Mouse (Mus musculus) thymus, postnatal 4 days (tissue): ENCODE data around the gene Sdr9c7.

ENCODE experiments used
- DNase-seq: peaks from one replicate; pipeline ENCODE4 v3.0.0; 2021

Gene Sdr9c7

GRCm38 (mm10) chr10:127898218-127898617 lies at the start of gene Sdr9c7:
TSS of gene Sdr9c7 (plus strand) at chr10:127898518.
- DNase-seq, result no peak

GRCm38 (mm10) chr10:127849628-127850027 lies 48.7 kb upstream of the Sdr9c7 start, which contains the start of gene Rdh19:
TSS of gene Rdh19 (plus strand) at chr10:127849928.
- no peak for DNase-seq

DNA sequence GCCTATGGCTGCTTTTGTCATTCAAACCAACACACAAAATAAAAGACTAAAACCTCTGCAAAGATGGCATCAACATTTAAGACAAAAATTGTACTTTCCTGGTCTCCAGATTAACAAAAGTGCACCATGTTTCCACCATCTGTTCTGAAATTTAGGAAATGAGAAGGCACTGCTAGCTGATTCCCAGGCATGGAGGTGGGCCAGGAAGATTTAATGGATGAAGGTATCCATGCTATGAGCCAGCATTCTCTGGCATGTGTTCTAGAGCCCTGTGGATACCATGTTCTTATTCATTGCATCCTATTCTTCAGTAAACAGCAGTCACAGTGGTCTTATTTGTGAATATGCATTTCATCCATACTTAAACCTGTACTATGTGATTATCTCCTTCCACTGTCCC lies 41.9 kb upstream of the Sdr9c7 start:
- DNase-seq, result no peak

DNA sequence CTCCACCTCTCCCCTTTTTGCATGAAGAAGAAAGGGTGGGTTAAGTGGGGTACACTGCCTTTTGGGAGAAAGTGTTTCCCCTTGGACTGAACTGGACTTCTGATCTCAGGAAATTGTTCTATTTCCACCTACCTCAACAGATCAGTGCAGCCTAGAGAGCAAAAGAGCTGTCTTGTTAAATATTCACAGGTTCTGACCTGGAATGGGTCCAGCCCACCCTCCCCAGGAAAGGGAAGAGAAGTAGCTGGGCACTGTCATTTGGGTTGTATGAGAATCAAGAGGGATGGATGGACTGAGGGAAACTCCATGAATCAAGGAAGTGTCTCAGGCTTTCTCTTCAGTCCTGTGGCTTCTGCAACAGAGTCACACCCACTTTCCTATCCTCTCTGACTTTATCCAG lies 33.4 kb upstream of the Sdr9c7 start:
- DNase-seq, result no peak

- DNase-seq, result no peak
These were observed 32.1 kb upstream of the Sdr9c7 start, which contains the start of gene Rdh16f2 for GRCm38 (mm10) chr10:127866232-127866631. TSS of gene Rdh16f2 (plus strand) at chr10:127866474.

DNA sequence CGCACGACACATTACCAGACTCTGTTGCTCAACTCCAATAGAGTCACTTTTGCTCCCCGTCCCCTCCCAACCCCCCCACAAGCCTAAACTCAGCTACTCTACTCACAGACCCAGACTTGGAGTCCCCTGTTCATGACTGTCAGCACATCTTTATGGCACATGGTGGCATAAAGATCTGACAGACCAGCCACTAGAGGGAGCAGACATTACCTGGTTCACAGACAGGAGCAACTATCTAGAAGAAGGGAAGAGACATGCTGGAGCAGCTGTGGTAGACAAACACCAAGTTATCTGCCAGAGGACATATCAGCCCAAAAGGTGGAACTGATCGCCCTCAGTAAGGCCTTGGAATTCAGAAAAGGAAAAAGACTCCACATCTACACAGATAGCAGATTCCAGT lies 25.8 kb upstream of the Sdr9c7 start:
- peak; percentile 16 for DNase-seq

- DNase-seq, result peak; percentile 12
These were observed 20.6 kb upstream of the Sdr9c7 start for GRCm38 (mm10) chr10:127877681-127878080.

DNA sequence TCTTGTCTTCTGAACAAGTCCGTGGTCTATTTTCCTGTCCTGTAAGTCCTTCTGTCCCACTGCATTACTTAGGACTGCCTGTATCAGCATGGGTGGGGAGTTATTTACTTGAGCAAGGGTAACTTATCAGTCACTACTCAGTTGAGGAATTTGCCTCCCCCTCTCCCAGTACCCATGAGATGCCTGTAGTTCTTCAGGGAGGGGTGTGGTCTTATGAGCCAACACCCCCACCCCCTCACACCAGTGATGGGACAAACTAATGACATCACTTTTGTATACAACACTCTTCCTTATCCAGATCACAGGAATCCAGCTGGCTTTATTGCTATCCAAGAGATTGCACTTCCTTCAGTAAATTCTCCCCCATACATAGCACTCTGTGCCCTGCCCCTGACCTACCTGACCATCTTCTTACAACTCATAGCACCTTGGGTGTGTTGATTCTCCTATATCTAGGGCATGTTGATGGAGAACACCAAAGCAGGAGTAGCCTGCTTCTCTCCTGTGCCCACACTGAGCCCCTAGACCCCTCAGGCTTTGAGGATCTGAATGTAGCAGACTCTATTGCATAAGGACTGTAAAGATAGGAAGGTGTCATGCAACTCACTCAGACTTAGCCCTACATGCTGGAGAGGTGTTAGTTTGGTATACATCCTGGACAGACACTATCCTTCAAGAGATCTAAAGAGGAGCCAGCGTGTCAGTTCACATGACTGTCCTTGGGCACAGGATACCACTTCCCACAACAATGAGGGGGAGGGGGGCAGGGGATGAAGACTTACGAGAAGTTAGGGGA lies 19.9 kb upstream of the Sdr9c7 start:
- no peak for DNase-seq

DNA sequence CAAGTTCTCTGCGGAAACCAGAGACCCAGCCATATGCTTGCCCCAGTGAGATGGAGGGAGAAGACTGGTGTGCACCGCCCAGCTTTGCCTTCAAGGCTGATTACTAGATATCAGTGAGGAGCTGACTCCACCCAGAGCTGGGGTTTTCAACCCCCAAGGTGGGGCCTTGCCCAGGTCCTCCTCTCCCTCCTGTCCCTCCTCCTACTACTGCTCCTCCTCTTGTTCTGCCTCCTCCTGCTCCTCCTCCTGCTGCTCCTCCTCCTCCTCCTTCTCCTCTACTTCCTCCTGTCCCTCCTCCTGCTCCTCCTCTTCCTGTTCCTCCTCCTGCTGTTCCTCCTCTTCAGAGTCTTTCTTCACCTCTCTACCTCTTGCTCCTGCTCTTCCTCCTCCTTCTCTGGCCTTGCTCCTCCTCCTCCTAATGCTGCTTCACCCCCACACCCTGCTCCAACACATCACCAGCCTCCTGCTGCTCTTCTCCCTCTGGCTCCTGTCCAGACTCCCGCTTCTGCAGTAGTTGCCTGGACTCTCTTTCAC lies 19.1 kb upstream of the Sdr9c7 start:
- no peak for DNase-seq

DNA sequence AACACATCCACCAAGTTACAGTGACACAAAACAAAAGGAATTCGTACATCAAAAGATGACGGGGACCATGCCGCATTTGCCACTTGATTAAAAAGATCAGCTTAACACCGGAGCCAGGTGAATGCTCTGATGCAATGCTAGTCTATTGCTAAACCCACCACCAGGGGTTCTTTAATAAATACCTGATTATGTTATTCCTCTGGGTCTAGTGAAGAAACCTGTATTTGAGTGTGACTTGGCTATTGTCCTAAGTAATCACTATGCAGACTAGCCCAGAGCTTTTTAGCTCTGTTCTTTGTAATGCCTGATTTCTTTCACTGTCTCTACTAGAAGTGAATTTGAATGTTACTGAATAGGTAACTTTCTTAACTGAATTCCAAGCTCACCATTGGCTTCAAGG lies 17.3 kb upstream of the Sdr9c7 start:
- no peak for DNase-seq

DNA sequence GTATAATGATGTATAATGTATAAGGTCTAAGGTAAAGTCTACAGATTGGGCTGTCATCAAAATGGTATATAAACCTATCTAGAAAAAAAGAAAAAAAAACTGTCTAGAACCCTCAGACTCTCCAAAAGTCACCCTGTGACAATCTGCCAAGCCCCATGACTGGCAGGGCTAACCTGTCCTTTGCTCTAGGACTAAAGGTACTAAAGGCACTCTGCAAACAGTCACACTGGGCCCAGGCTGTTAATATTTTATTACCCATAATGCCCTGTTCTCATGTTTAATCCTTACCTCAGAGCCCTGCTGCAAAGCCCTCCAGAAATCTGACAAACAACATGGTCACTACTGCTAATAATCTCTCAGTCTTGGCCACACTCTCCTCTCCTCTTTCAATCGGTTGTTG lies 11.8 kb upstream of the Sdr9c7 start:
- no peak for DNase-seq

DNA sequence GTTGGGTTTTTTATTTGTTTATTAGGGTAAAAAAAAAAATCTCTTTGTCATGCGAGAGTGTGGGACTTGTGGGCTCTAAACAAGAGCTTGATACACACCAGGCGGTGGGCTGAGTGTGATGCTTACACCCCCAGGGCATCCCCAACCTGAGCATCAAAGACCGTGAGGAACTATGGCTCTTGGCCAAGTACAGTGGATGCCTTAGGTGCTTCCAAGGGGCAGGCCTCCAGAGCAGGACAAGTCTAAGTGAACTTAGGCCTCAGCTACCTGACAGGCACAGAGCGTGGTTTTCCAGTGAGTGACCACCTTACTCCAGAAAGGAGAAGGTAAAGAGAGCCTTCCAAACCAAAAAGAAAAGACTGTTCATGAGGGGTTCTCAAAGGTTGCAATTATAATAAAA lies 11.3 kb upstream of the Sdr9c7 start:
- no peak for DNase-seq

- DNase-seq, result no peak
These were observed 9.7 kb upstream of the Sdr9c7 start, which contains the start of gene Rdh7 for GRCm38 (mm10) chr10:127888605-127889004. TSS of gene Rdh7 (minus strand) at chr10:127888817.

DNA sequence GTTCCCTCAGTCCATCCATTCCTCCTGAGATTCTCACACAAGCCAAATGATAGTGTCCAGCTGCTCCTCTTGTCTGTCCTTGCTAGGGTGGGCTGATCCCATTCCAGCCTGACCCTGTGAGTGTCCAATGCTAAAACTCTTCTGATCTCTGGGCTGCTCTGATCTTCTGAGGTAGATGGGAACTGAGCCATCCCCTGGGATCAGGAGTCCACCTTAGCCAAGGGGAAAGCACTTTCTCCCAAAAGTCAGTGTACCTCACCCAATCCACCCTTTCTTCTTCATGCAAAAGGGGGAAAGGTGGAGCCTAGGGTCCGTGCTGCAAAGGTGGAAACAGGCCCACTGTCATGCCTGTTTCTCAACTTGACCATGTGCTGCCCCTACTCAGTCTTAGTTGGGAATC lies 6.8 kb upstream of the Sdr9c7 start:
- DNase-seq, result no peak

GRCm38 (mm10) chr10:127893163-127894022 lies 4.9 kb upstream of the Sdr9c7 start:
- DNase-seq, result peak; percentile 37

GRCm38 (mm10) chr10:127896705-127897104 lies 1.6 kb upstream of the Sdr9c7 start:
- no peak for DNase-seq

- DNase-seq, result no peak
These were observed 812 bp upstream of the Sdr9c7 start for GRCm38 (mm10) chr10:127897506-127897905.

GRCm38 (mm10) chr10:127899783-127900182 lies 1.5 kb downstream of the Sdr9c7 start:
- no peak for DNase-seq

DNA sequence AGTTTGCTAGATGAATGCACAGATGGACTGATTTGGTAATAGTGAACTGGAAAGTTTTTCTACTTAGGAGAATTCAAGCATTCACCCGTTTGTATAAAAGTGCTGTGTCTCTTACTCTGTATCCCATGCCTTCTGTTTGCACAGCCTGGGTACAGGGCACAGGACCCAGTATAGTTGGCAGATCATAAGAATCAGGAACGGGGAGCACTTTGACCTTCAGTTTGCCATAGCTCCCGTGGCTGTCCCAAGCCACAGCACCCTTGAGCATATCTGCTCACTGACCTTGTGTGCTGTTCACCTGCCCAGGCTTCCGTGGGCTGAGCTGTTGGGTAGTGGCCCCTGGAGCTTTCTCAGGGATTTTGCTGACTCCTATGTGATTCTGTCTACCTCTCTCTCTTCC lies 3.4 kb downstream of the Sdr9c7 start:
- DNase-seq, result no peak

GRCm38 (mm10) chr10:127903116-127903515 lies 4.8 kb downstream of the Sdr9c7 start:
- DNase-seq, result no peak

DNA sequence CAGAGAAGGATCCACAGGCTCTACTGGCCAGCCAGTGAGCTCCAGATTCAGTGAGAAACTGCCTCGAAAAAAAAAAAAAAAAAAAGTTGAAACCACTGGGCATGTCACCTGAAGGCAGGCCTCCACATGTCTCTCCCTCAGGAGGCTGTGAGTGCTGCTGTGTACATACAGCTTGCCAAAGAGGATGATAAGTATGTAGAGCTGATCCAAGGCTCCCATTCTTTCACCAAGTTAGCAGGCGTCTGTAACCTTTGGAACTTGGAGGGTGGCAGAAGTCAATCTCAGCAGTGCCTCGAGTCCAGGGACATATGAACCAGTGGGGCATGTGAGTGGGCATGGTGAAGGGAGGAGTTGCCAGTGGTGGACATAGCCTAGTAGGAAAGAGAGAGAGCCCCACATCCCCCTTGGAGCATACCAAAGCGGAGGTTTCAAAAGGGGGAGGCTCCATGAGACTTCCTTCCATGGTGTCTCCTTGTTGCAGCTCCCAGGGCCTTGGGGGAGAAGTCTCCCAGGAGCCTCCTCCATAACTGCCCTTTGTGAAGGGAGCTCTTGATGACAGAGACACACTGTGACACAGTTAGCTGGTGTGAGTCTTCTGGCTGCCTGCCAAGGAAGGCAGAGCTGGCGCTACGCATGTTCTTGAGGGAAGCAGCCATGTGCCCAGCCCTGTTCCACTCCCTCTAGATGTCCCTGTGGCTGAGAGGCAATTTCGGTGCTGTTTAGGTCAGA lies 6.6 kb downstream of the Sdr9c7 start:
- no peak for DNase-seq

DNA sequence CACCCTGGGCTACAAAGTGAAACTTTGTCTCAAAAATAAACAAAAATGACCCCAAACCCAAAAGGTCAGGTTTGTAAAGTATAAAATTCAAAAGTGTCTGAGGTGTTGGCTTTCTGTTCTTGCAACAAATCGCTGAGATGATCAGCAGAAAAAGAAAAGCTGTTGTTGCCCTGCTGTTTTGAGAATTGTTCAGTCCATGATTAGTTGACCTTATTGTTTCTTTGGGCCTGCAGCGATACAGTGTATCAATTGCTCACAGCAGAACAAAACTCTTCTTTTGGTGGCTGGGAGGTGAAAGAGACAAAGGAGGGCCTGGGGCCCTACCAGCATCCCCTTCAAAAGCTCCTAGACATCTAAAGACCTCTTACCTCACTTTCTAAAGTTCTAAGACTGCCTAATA lies 7.8 kb downstream of the Sdr9c7 start:
- no peak for DNase-seq

DNA sequence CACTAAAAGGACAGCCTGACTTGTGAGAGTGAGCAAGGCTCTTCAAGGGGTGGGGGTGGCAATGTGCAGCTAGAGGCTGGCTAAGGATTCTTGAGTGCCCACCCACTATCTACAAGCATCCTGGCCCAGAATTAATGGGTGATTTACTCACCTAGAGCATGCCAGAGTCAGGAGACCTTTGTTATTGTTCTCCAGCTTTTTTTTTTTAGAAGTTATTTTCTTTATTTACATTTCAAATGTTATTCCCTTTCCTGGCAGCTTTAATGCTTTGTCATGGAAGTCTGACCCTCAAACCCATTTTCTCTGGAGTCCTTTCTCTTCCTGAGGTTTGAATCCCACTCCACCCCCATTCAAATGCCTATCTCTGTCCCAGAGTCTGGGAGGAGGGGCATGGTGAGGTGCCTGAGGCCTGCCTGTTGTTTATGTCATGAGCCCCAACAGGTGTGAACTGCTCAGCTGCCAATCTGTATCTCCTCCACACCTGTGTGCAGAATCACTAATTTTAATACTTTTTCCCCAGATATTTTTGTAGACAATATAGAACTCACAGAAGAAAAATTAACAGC lies 9.2 kb downstream of the Sdr9c7 start:
- DNase-seq, result no peak
